Mouse (Mus musculus): ENCODE data around the gene Aimp2. TPM values are rescaled to one million over a fixed set of nuclear protein-coding genes. Genes with fewer than 3 reads are reported as not detected.

The Aimp2 gene
- polyA plus RNA-seq, 1 experiment, result 24.2 TPM

DNA sequence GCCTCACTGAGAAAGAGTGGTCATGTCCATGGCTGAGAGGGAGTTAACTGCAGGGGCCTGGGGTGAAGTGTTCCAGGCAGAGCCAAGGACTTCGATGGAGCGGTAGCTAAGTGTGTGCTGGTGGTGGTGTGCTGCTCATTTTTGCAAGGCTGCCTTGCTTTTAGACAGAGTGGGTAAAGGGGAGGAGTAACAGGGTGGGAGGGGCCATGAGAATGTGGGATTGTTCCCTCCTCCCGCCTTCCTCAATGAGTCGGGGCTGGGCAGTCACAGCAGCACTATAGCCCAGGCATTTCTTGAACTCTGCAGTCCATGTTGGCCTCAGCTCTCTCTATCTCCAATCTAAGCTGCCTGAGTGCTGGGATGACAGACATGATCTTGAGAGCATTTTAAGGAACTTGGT is 35.1 kb downstream of the Aimp2 start:
- Histone ChIP-seq H3K4me3 (ENCODE audit: extremely low read depth, insufficient read depth, insufficient read length) (no peak overlapping the region), H3K27ac (ENCODE audit: insufficient read depth, low read length) (no peak overlapping the region), H3K4me1 (ENCODE audit: control insufficient read depth, insufficient read depth, insufficient read length) (no peaks in the 10 kb centered on the region), H3K27me3 (ENCODE audit: control insufficient read depth, insufficient read depth, low read length) (no peaks in the 10 kb centered on the region), H3K36me3 (ENCODE audit: control insufficient read depth, insufficient read depth, low read length) (peaks cover 44% of the 10 kb centered on the region)
- TF ChIP-seq POLR2A (IDR thresholded peaks at IDR 0.05; ENCODE audit: low read depth, low read length), result no peak
- no peak for TF ChIP-seq CTCF (IDR thresholded peaks at IDR 0.05; ENCODE audit: extremely low read depth, insufficient read depth, insufficient read length, insufficient replicate concordance)
- 78% methylated on average over 4 of the region's 4 CpGs for WGBS
- DNase-seq (ENCODE audit: low read depth in 1 of 2, low spot score in 2 of 2), result no peak

DNA sequence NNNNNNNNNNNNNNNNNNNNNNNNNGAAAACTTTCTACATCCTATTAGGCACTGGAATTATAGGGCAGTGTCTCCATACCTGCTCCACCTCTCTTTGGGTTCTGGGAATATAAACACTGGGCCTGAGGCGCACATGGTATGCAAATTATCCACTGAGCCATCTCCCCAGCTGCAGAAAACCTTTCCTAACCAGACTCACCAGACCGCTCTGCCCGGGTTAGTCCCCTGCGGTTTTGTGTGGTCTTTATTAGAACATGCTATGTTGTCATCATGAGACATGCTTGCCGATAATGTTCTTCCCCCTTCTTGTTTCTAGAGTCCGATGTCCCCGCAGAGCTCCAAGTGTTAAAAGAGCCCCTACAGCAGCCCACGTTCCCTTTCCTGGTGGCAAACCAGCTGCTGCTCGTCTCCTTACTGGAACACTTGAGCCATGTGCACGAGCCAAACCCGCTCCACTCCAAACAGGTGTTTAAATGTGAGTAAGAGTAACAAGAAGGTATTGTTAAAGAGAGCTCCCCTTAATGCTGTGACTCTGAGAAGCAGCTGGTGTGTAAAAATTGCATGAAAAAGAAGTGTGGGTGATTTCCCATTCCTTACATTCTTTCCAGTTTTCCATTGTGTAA is 38.0 kb downstream of the Aimp2 start:
- WGBS, result 76% methylated on average over 11 of the region's 11 CpGs
- DNase-seq (ENCODE audit: low read depth in 1 of 2, low spot score in 2 of 2), result peak in 1 of 2 experiments; percentile 7
- H3K4me1 ChIP-seq (ENCODE audit: control insufficient read depth, insufficient read depth, insufficient read length), result no peaks in the 10 kb centered on the region
- H3K27ac ChIP-seq (ENCODE audit: insufficient read depth, low read length), result no peak overlapping the region
- TF ChIP-seq POLR2A (IDR thresholded peaks at IDR 0.05; ENCODE audit: low read depth, low read length), result no peak
- no peak for TF ChIP-seq CTCF (IDR thresholded peaks at IDR 0.05; ENCODE audit: extremely low read depth, insufficient read depth, insufficient read length, insufficient replicate concordance)
- H3K4me3 ChIP-seq (ENCODE audit: extremely low read depth, insufficient read depth, insufficient read length), result no peak overlapping the region
- peaks cover 26% of the 10 kb centered on the region for H3K36me3 ChIP-seq (ENCODE audit: control insufficient read depth, insufficient read depth, low read length)
- H3K27me3 ChIP-seq (ENCODE audit: control insufficient read depth, insufficient read depth, low read length), result no peaks in the 10 kb centered on the region

Other genes starting within 250 kb of the Aimp2 start
- gene Usp42, start 177.6 kb downstream of the Aimp2 start, polyA plus RNA-seq (2012; rRNA removed), result 7.2 and 8.0 TPM in 2 replicates
- 23.4 and 23.8 TPM in 2 replicates for gene Eif2ak1, start 92.1 kb downstream of the Aimp2 start, polyA plus RNA-seq (2012; rRNA removed)
- 0.08 and 0.09 TPM in 2 replicates for gene Ankrd61, start 12.2 kb downstream of the Aimp2 start, polyA plus RNA-seq (2012; rRNA removed)
- 3.6 and 3.9 TPM in 2 replicates for gene Pms2, start 117 bp upstream of the Aimp2 start, polyA plus RNA-seq (2012; rRNA removed)
- gene Gm42421, start 18.3 kb upstream of the Aimp2 start, polyA plus RNA-seq (2012; rRNA removed), result not detected in 2 replicates
- gene Rsph10b, start 23.2 kb upstream of the Aimp2 start, polyA plus RNA-seq (2012; rRNA removed), result 0.28 and 0.49 TPM in 2 replicates
- gene Ccz1, start 105.0 kb upstream of the Aimp2 start, polyA plus RNA-seq (2012; rRNA removed), result 5.9 and 6.1 TPM in 2 replicates
- gene Ocm, start 116.8 kb upstream of the Aimp2 start, polyA plus RNA-seq (2012; rRNA removed), result not detected in 2 replicates
- 10.0 and 12.9 TPM in 2 replicates for gene Lmtk2, start 190.6 kb upstream of the Aimp2 start, polyA plus RNA-seq (2012; rRNA removed)

Data from spleen, adult 2 months (tissue).